Mouse (Mus musculus): ENCODE measurements around the gene Cyfip2. TPM values are rescaled to one million over a fixed set of nuclear protein-coding genes. Genes with fewer than 3 reads are reported as not detected.

Cyfip2 gene
- 14.6 and 16.8 TPM in 2 replicates for polyA plus RNA-seq (2015; fragmentation: Nextera tagmentation; extraction: Ambion mirVana)

GRCm38 (mm10) chr11:46312523-46313035, at the start of gene Cyfip2:
Gene Cyfip2 (minus strand): TSS chr11:46312859.

GRCm38 (mm10) chr11:46235334-46235733, 77.3 kb downstream of the Cyfip2 start, which contains the start of gene Fndc9:
Gene Fndc9 (plus strand): TSS chr11:46235531.

GRCm38 (mm10) chr11:46165866-46166585, 146.6 kb downstream of the Cyfip2 start, which contains the start of gene Nipal4:
Gene Nipal4 (minus strand): TSS chr11:46166508.

Small RNA genes within 50 kb of the gene (microRNA-seq; reads per million reads assigned to microRNA genes)
- gene Mir7239 (ENCODE audit: borderline replicate concordance, insufficient number of aligned reads) = not detected

Other genes with a start within 250 kb of the Cyfip2 start
- 0.11 and 0.17 TPM in 2 replicates for gene Nipal4, start 146.4 kb downstream of the Cyfip2 start, polyA plus RNA-seq (2015; fragmentation: Nextera tagmentation; extraction: Ambion mirVana)
- gene Fndc9, start 77.3 kb downstream of the Cyfip2 start, polyA plus RNA-seq (2015; fragmentation: Nextera tagmentation; extraction: Ambion mirVana) = 0.07 and 0.08 TPM in 2 replicates
- 0.19 TPM in 1 of 2 replicates, not detected in the other for gene Itk, start 76.7 kb upstream of the Cyfip2 start, polyA plus RNA-seq (2015; fragmentation: Nextera tagmentation; extraction: Ambion mirVana)
- gene Fam71b, start 83.7 kb upstream of the Cyfip2 start, polyA plus RNA-seq (2015; fragmentation: Nextera tagmentation; extraction: Ambion mirVana) = not detected in 2 replicates
- 48.3 and 68.5 TPM in 2 replicates for gene Med7, start 124.1 kb upstream of the Cyfip2 start, polyA plus RNA-seq (2015; fragmentation: Nextera tagmentation; extraction: Ambion mirVana)
- gene Havcr2, start 142.1 kb upstream of the Cyfip2 start, polyA plus RNA-seq (2015; fragmentation: Nextera tagmentation; extraction: Ambion mirVana) = 0.39 and 0.40 TPM in 2 replicates
- not detected in 2 replicates for gene Gm12169, start 211.4 kb upstream of the Cyfip2 start, polyA plus RNA-seq (2015; fragmentation: Nextera tagmentation; extraction: Ambion mirVana)